Mouse (Mus musculus) kidney, embryonic 14.5 days (tissue): ENCODE results near the gene Adamtsl1. TPM values are rescaled to one million over a fixed set of nuclear protein-coding genes. Genes with fewer than 3 reads are reported as not detected.
A peak's percentile ranks its signal among the peaks of the same experiment; 100 is the strongest.

ENCODE experiments used
- ATAC-seq: fragments of 200-750 bp; cut with Nextera tagmentation; 2 replicates; pipeline ENCODE4 v1.8.0; 2017; ENCODE audit warnings: moderate number of reproducible peaks, mild to moderate bottlenecking, moderate TSS enrichment, moderate library complexity; ENCODE audit not compliant: low FRiP score, low TSS enrichment
- H3K27ac ChIP-seq: fragments of 300-500 bp; sonication (generic); 2 replicates; pipeline ENCODE4 v1.5.1; 2014; ENCODE audit warnings: low read depth, mild to moderate bottlenecking, low read length, moderate library complexity, mixed read lengths
- H3K27me3 ChIP-seq: fragments of 300-500 bp; sonication (generic); 2 replicates; pipeline ENCODE4 v1.6.1; 2014; ENCODE audit warnings: mild to moderate bottlenecking, low read length; ENCODE audit not compliant: control insufficient read depth, insufficient read depth
- H3K36me3 ChIP-seq: fragments of 300-500 bp; sonication (generic); 2 replicates; pipeline ENCODE4 v1.6.1; 2014; ENCODE audit warnings: low read length, mixed read lengths; ENCODE audit not compliant: control insufficient read depth, insufficient read depth
- H3K4me1 ChIP-seq: fragments of 300-500 bp; sonication (generic); 2 replicates; pipeline ENCODE4 v1.6.1; 2014; ENCODE audit warnings: low read length, mixed read lengths; ENCODE audit not compliant: control insufficient read depth, insufficient read depth
- H3K4me2 ChIP-seq: fragments of 300-500 bp; sonication (generic); replicated peaks from 2 replicates; pipeline ENCODE4 v1.6.1; 2014; ENCODE audit warnings: low read depth, mild to moderate bottlenecking, low read length
- H3K4me3 ChIP-seq: fragments of 300-500 bp; sonication (generic); 2 replicates; pipeline ENCODE4 v1.5.1; 2014; ENCODE audit warnings: mild to moderate bottlenecking, low read length
- H3K9ac ChIP-seq: fragments of 300-500 bp; sonication (generic); 2 replicates; pipeline ENCODE4 v1.6.1; 2014; ENCODE audit warnings: low read depth, mild to moderate bottlenecking, low read length, moderate library complexity
- H3K9me3 ChIP-seq: fragments of 300-500 bp; sonication (generic); 2 replicates; pipeline ENCODE4 v1.6.1; 2016; ENCODE audit warnings: low read length; ENCODE audit not compliant: control insufficient read depth
- WGBS: fragments of 180-500 bp; shearing (Covaris S2); extraction: QIAGEN DNeasy Blood & Tissue Kit; methylation state at CpG from one replicate; pipeline ENCODE4 v1.1.7; 2014; 5-methylcytosine and 5-hydroxymethylcytosine counted together
- polyA plus RNA-seq: library from polyadenylated mRNA; unstranded; fragments of >200 nt; fragmentation: Nextera tagmentation; extraction: Ambion mirVana; gene quantifications from 2 replicates; pipeline ENCODE4 v1.2.1, GENCODE M21; 2014

The Adamtsl1 gene
- polyA plus RNA-seq, 1 experiment from 2014 or later = 15.6 TPM

- H3K9me3 ChIP-seq = no peaks in the 10 kb centered on the region
- H3K9ac ChIP-seq = no peak overlapping the region
- 54% methylated on average over 3 of the region's 3 CpGs for WGBS
- H3K27me3 ChIP-seq = no peaks in the 10 kb centered on the region
- no peaks in the 10 kb centered on the region for H3K36me3 ChIP-seq
- H3K27ac ChIP-seq = no peak overlapping the region
- ATAC-seq = peak; percentile 85
- no peak overlapping the region for H3K4me3 ChIP-seq
- H3K4me1 ChIP-seq = peaks cover 3% of the 10 kb centered on the region; the same call in 1 of the 2 replicates
- H3K4me2 ChIP-seq = no peak overlapping the region
Measured at GRCm38 (mm10) chr4:86436336-86436735, 922.4 kb downstream of the Adamtsl1 start.

DNA sequence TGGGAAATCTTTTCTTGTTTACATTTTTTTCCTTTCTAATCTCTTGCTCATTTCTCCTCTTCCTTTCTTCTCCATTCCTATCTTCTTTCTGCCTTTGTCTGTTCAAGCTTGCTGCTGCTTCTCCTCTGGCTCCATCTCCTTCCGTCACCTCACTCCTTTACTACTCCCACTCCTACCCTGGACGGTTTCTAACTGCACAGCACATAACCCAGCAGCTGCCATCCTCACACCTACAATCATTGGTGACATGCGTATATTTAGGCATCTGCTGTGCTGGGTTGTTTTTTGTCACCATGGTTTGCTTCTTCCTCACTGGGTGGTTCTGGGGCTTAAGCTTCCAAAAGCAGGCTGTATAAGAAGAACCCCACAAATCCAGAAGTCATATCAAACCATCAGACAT is 936.5 kb downstream of the Adamtsl1 start:
- 72% methylated on average over 3 of the region's 3 CpGs for WGBS
- ATAC-seq = no peak
- H3K9me3 ChIP-seq = no peaks in the 10 kb centered on the region

DNA sequence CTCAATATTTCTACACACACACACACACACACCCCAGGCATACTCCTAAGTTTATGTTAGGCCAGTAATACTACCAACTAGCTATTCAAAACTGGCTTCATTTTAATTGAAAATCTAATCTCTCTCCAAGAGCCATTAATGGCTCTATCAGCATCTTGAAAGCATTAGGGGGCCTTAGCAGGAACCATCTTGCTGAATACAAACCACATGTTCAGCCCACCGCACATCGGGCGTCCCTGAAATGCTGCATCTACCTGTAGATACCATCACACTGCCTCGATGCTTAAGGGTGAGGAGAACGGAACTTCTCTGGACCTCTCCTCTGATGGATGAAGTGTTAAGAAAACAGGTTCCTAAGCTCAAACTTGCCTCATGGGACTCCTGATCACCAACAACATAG is 950.8 kb downstream of the Adamtsl1 start:
- Histone ChIP-seq H3K27me3 (no peaks in the 10 kb centered on the region), H3K4me3 (no peak overlapping the region), H3K9ac (no peak overlapping the region), H3K27ac (no peak overlapping the region), H3K4me2 (no peak overlapping the region), H3K4me1 (no peaks in the 10 kb centered on the region), H3K9me3 (no peaks in the 10 kb centered on the region), H3K36me3 (no peaks in the 10 kb centered on the region)
- 90% methylated on average over 5 of the region's 5 CpGs for WGBS
- ATAC-seq = no peak

More for the DNA sequence above, 936.5 kb downstream of the Adamtsl1 start:
- Histone ChIP-seq H3K27ac (no peak overlapping the region), H3K27me3 (no peaks in the 10 kb centered on the region), H3K4me2 (no peak overlapping the region), H3K9ac (no peak overlapping the region), H3K36me3 (no peaks in the 10 kb centered on the region), H3K4me3 (no peak overlapping the region), H3K4me1 (no peaks in the 10 kb centered on the region)
